Mouse (Mus musculus): ENCODE data around the gene Baiap2l1. TPM values are rescaled to one million over a fixed set of nuclear protein-coding genes. Genes with fewer than 3 reads are reported as not detected.

Gene Baiap2l1
- polyA plus RNA-seq, 1 experiment from 2014 or later, result 1.3 TPM

- no peak overlapping the region for H3K4me3 ChIP-seq
- no peak overlapping the region for H3K9ac ChIP-seq
- no peak overlapping the region for H3K27ac ChIP-seq
- 96% methylated on average over 13 of the region's 13 CpGs for WGBS
- no peaks in the 10 kb centered on the region for H3K27me3 ChIP-seq
- peaks cover 5% of the 10 kb centered on the region for H3K4me1 ChIP-seq
- H3K36me3 ChIP-seq (ENCODE audit: poor library complexity, severe bottlenecking), result peaks cover 27% of the 10 kb centered on the region
- ATAC-seq, result no peak
- no peaks in the 10 kb centered on the region for H3K9me3 ChIP-seq (replicated peaks)
- no peak overlapping the region for H3K4me2 ChIP-seq
Observed at GRCm38 (mm10) chr5:144279926-144280325, 78.0 kb downstream of the Baiap2l1 start.

- H3K9me3 ChIP-seq (replicated peaks), result no peaks in the 10 kb centered on the region
- 90% methylated on average over 9 of the region's 9 CpGs for WGBS
- no peak for ATAC-seq
- H3K4me2 ChIP-seq, result no peak overlapping the region
- no peaks in the 10 kb centered on the region for H3K27me3 ChIP-seq
- peaks cover 27% of the 10 kb centered on the region for H3K36me3 ChIP-seq (ENCODE audit: poor library complexity, severe bottlenecking)
- H3K9ac ChIP-seq, result no peak overlapping the region
- no peak overlapping the region for H3K4me3 ChIP-seq
- H3K4me1 ChIP-seq, result peaks cover 8% of the 10 kb centered on the region
- no peak overlapping the region for H3K27ac ChIP-seq
Observed at GRCm38 (mm10) chr5:144279081-144279541, 78.8 kb downstream of the Baiap2l1 start.

DNA sequence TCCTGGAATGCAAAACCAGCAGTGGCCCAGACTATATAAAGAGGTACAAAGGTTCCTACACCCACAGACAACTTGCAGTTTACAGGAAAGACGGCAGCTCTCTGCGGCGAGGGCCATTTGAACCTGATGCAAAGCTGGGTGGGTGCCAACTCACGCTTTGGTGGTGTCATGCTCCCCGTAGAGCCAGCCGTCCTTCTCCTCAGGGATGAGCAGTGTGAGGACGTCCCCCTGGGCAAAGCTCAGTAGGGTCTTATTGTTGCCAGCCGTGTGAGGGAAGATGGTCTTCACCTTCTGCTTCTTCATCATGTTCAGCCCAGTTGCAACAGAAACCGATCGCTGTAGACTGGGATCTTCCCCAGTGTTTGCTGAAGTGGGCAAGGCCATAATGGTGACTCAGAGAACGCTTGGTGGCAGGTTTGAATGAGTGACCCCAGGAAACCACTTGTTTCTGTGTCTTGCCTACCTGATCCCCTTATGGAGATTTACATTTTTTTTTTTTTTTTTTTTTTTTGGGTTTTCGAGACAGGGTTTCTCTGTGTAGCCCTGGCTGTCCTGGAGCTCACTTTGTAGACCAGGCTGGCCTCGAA lies 79.4 kb downstream of the Baiap2l1 start:
- WGBS, result 88% methylated on average over 12 of the region's 13 CpGs
- peaks cover 8% of the 10 kb centered on the region for H3K4me1 ChIP-seq
- no peak overlapping the region for H3K4me2 ChIP-seq
- no peaks in the 10 kb centered on the region for H3K9me3 ChIP-seq (replicated peaks)
- peaks cover 27% of the 10 kb centered on the region for H3K36me3 ChIP-seq (ENCODE audit: poor library complexity, severe bottlenecking)
- ATAC-seq, result no peak
- H3K27ac ChIP-seq, result no peak overlapping the region
- H3K4me3 ChIP-seq, result no peak overlapping the region
- H3K27me3 ChIP-seq, result no peaks in the 10 kb centered on the region
- no peak overlapping the region for H3K9ac ChIP-seq

DNA sequence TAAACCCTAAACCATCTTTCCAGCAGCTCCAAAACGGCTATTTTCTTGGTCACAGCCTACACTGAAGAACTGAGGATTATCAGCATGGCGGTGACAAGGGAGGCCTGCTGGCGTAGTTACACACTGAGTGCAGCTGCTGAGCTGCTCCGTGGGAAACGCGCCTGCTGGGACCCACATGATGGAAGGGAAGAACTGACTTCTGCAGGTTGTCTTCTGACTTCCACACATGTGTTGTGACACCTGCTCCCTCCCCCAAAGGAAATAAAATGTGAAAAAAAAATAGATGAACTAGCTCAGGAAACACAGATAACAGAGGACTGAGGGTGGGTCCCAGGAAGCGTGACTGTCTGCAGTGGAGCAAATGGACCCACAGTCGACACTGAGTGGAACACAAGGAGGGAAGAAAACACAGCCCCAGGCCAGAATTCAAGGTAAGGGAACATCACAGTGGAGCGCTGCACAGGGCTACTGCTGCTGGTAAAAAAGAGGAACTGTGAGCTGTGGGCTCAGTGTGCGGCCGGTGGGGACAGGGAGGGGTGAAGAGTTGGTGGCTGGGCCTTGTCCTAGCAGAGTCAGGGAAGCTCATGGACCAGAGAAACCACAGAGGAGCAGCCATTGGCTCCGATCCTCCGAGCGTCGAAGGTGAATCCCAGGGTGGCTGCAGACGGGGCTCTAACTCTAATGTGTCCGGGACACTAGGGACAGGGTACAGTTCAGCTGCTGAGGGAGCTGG lies 80.8 kb downstream of the Baiap2l1 start:
- Histone ChIP-seq H3K9me3 (replicated peaks) (no peaks in the 10 kb centered on the region), H3K9ac (no peak overlapping the region), H3K4me2 (no peak overlapping the region), H3K27me3 (no peaks in the 10 kb centered on the region), H3K27ac (peak overlapping the region; percentile 51; the same call in 1 of the 2 replicates), H3K36me3 (ENCODE audit: poor library complexity, severe bottlenecking) (peaks cover 27% of the 10 kb centered on the region), H3K4me3 (no peak overlapping the region), H3K4me1 (peaks cover 8% of the 10 kb centered on the region)
- ATAC-seq, result no peak
- 88% methylated on average over 17 of the region's 17 CpGs for WGBS

- ATAC-seq, result no peak
- peaks cover 8% of the 10 kb centered on the region for H3K4me1 ChIP-seq
- no peak overlapping the region for H3K4me2 ChIP-seq
- H3K27ac ChIP-seq, result no peak overlapping the region
- H3K27me3 ChIP-seq, result no peaks in the 10 kb centered on the region
- no peak overlapping the region for H3K4me3 ChIP-seq
- 52% methylated on average over 6 of the region's 6 CpGs for WGBS
- H3K36me3 ChIP-seq (ENCODE audit: poor library complexity, severe bottlenecking), result peaks cover 26% of the 10 kb centered on the region
- H3K9ac ChIP-seq, result no peak overlapping the region
- no peaks in the 10 kb centered on the region for H3K9me3 ChIP-seq (replicated peaks)
Observed at GRCm38 (mm10) chr5:144274904-144275303, 83.0 kb downstream of the Baiap2l1 start.

DNA sequence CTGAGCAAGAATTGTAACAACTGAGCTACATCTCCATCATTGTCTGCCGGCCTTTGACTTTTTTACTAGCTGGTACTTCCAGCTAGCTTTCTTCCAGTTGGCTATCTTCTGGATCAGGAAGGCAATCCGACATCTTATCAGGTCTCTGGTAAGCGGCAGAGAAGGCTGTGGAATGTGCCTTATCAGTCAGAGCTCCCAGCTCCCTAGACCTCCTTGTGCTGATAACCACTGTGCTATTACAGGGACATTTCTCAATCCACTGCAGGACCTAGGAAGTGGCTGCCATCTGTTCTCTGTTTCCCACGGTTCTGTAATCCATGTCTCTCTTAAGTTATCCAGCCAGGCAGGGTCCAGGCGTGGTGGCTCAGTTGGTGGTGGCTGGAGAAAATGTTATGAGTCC lies 86.1 kb downstream of the Baiap2l1 start:
- peaks cover 22% of the 10 kb centered on the region; the same call in 1 of the 2 replicates for H3K36me3 ChIP-seq (ENCODE audit: poor library complexity, severe bottlenecking)
- H3K4me3 ChIP-seq, result no peak overlapping the region
- H3K27me3 ChIP-seq, result no peaks in the 10 kb centered on the region
- ATAC-seq, result no peak
- no peak overlapping the region for H3K27ac ChIP-seq
- 81% methylated on average over 5 of the region's 5 CpGs for WGBS
- no peaks in the 10 kb centered on the region for H3K9me3 ChIP-seq (replicated peaks)
- no peak overlapping the region for H3K4me2 ChIP-seq
- H3K9ac ChIP-seq, result no peak overlapping the region
- H3K4me1 ChIP-seq, result peaks cover 8% of the 10 kb centered on the region

DNA sequence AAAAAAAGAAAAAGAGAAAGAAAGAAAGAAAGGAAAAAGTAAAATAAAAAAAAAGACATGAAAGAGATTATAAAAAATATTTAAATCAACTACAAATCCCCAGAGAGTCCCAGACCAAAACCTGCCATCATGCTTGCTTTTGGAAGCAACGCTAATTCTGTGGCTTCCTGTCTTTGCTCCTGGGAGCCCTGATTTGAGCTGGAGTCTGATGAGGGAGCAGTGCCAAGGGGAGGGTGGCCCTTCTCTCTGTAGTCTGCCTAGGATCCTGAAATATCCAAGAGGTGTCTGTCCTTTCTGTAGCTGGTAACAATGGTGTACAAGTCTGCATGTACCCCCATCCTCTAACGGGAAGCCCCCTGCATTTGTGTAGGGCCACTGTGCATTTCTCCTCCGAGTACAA lies 86.8 kb downstream of the Baiap2l1 start:
- peaks cover 8% of the 10 kb centered on the region for H3K4me1 ChIP-seq
- H3K36me3 ChIP-seq (ENCODE audit: poor library complexity, severe bottlenecking), result peaks cover 28% of the 10 kb centered on the region
- H3K4me2 ChIP-seq, result no peak overlapping the region
- no peaks in the 10 kb centered on the region for H3K9me3 ChIP-seq (replicated peaks)
- H3K27ac ChIP-seq, result no peak overlapping the region
- ATAC-seq, result no peak
- WGBS, result 85% methylated on average over 3 of the region's 3 CpGs
- no peaks in the 10 kb centered on the region for H3K27me3 ChIP-seq
- no peak overlapping the region for H3K4me3 ChIP-seq
- no peak overlapping the region for H3K9ac ChIP-seq

GRCm38 (mm10) chr5:144270420-144270819 lies 87.5 kb downstream of the Baiap2l1 start:
- no peaks in the 10 kb centered on the region for H3K9me3 ChIP-seq (replicated peaks)
- H3K36me3 ChIP-seq (ENCODE audit: poor library complexity, severe bottlenecking), result peaks cover 32% of the 10 kb centered on the region
- no peak overlapping the region for H3K27ac ChIP-seq
- no peak overlapping the region for H3K4me3 ChIP-seq
- H3K4me1 ChIP-seq, result peaks cover 8% of the 10 kb centered on the region
- no peaks in the 10 kb centered on the region for H3K27me3 ChIP-seq
- no peak for ATAC-seq
- H3K4me2 ChIP-seq, result no peak overlapping the region
- WGBS, result 92% methylated on average over 8 of the region's 8 CpGs
- no peak overlapping the region for H3K9ac ChIP-seq

- Histone ChIP-seq H3K27ac (no peak overlapping the region), H3K4me3 (no peak overlapping the region), H3K36me3 (ENCODE audit: poor library complexity, severe bottlenecking) (peaks cover 36% of the 10 kb centered on the region), H3K4me2 (no peak overlapping the region), H3K4me1 (peaks cover 4% of the 10 kb centered on the region), H3K9me3 (replicated peaks) (no peaks in the 10 kb centered on the region), H3K9ac (no peak overlapping the region), H3K27me3 (no peaks in the 10 kb centered on the region)
- ATAC-seq, result no peak
- 91% methylated on average over 7 of the region's 7 CpGs for WGBS
Observed at GRCm38 (mm10) chr5:144269926-144270325, 88.0 kb downstream of the Baiap2l1 start.

DNA sequence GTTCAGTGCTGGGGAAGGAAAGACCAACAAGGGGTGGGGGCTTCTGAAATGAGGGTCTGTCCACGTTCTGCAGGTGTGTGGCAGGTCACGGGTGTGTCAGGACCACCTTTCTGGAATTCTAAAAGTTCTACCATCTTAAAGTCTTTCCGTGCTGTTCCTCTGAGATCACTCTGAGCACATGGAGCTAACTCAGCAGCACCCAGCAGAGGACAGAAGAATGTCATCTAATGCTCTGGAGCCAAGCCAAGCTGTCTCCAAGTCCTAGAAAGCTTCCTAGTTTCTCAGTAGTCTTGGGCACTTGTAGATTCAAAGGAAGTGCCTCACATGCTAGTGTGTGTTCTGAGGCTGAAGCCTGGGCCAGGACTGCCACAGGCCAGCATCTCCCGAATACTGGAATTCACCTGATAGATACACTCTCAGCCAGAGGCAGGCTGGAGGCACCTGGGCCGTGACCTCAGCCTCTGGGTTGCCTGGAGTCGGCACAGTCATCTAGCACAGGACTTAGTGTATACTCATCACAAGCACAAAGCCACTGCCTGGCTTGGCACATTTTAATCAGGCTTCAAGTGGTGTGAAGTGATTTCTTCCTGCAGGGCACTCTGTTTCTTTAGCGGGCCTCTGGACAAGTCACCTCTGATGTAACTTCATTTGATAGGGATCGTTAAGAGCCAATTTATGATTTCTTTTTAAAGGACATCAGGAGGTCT lies 90.2 kb downstream of the Baiap2l1 start:
- no peak for ATAC-seq
- H3K4me3 ChIP-seq, result no peak overlapping the region
- no peak overlapping the region for H3K27ac ChIP-seq
- H3K9ac ChIP-seq, result no peak overlapping the region
- 0 out of 2 replicates have a peak, but pooled peaks cover 7% of the 10 kb centered on the region for H3K4me1 ChIP-seq
- H3K36me3 ChIP-seq (ENCODE audit: poor library complexity, severe bottlenecking), result peaks cover 48% of the 10 kb centered on the region
- WGBS, result 75% methylated on average over 8 of the region's 8 CpGs
- H3K9me3 ChIP-seq (replicated peaks), result no peaks in the 10 kb centered on the region
- H3K27me3 ChIP-seq, result no peaks in the 10 kb centered on the region
- H3K4me2 ChIP-seq, result no peak overlapping the region

GRCm38 (mm10) chr5:144263496-144263895 lies 94.4 kb downstream of the Baiap2l1 start:
- no peak overlapping the region for H3K27ac ChIP-seq
- no peak overlapping the region for H3K4me3 ChIP-seq
- no peak overlapping the region for H3K4me2 ChIP-seq
- H3K4me1 ChIP-seq, result peaks cover 29% of the 10 kb centered on the region
- no peaks in the 10 kb centered on the region for H3K9me3 ChIP-seq (replicated peaks)
- peaks cover 60% of the 10 kb centered on the region for H3K36me3 ChIP-seq (ENCODE audit: poor library complexity, severe bottlenecking)
- 89% methylated on average over 13 of the region's 13 CpGs for WGBS
- H3K27me3 ChIP-seq, result no peaks in the 10 kb centered on the region
- ATAC-seq, result no peak
- H3K9ac ChIP-seq, result no peak overlapping the region

DNA sequence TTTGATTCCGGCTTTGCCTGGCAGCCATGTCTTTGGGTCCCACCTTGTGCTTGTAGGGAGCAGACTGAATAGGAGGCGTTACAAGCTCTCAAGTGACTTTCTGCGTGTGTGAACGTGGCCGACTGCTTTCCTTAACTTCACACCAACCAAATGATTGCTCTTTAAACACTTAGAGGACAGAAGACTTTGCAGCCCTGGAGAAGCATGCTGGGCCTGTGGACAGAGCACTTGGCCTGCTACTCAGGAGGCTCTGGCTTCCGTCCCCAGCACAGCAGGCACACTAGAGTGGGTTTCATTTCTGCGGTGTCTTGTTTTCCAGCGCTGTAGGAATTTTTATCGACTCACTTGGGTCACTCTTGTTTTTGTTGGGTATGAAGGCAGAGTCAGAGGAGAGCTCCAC lies 94.8 kb downstream of the Baiap2l1 start:
- Histone ChIP-seq H3K27ac (no peak overlapping the region), H3K4me1 (peaks cover 33% of the 10 kb centered on the region), H3K4me3 (no peak overlapping the region), H3K4me2 (no peak overlapping the region), H3K36me3 (ENCODE audit: poor library complexity, severe bottlenecking) (peaks cover 62% of the 10 kb centered on the region), H3K9me3 (replicated peaks) (no peaks in the 10 kb centered on the region), H3K9ac (no peak overlapping the region), H3K27me3 (no peaks in the 10 kb centered on the region)
- 85% methylated on average over 9 of the region's 9 CpGs for WGBS
- no peak for ATAC-seq
